Mouse (Mus musculus) layer of hippocampus, adult 9-10 months (tissue): ENCODE data around the gene Slc26a9.

Experiments
- DNase-seq: peaks from one replicate; pipeline ENCODE4 v3.0.0; 2022; ENCODE audit warnings: low spot score

Gene Slc26a9

GRCm38 (mm10) chr1:131743868-131744464 is at the start of gene Slc26a9:
Slc26a9 (plus strand) TSS chr1:131744022.
- no peak for DNase-seq

GRCm38 (mm10) chr1:131695308-131695707 is 48.5 kb upstream of the Slc26a9 start:
- DNase-seq = no peak

- no peak for DNase-seq
Measured at GRCm38 (mm10) chr1:131696325-131696724, 47.5 kb upstream of the Slc26a9 start.

GRCm38 (mm10) chr1:131698770-131699169 is 45.1 kb upstream of the Slc26a9 start:
- DNase-seq = no peak

- no peak for DNase-seq
Measured at GRCm38 (mm10) chr1:131699642-131700041, 44.2 kb upstream of the Slc26a9 start.

GRCm38 (mm10) chr1:131700447-131700846 is 43.4 kb upstream of the Slc26a9 start:
- DNase-seq = no peak

GRCm38 (mm10) chr1:131701391-131701790 is 42.4 kb upstream of the Slc26a9 start:
- DNase-seq = no peak

- DNase-seq = no peak
Measured at GRCm38 (mm10) chr1:131702094-131702766, 41.6 kb upstream of the Slc26a9 start.

- DNase-seq = no peak
Measured at GRCm38 (mm10) chr1:131703482-131703881, 40.3 kb upstream of the Slc26a9 start.

- no peak for DNase-seq
Measured at GRCm38 (mm10) chr1:131708338-131708737, 35.5 kb upstream of the Slc26a9 start.

GRCm38 (mm10) chr1:131711518-131711917 is 32.3 kb upstream of the Slc26a9 start:
- DNase-seq = no peak

GRCm38 (mm10) chr1:131712386-131712785 is 31.4 kb upstream of the Slc26a9 start:
- peak; percentile 69 for DNase-seq

- DNase-seq = no peak
Measured at GRCm38 (mm10) chr1:131714388-131715337, 29.2 kb upstream of the Slc26a9 start.

- no peak for DNase-seq
Measured at GRCm38 (mm10) chr1:131718952-131719694, 24.7 kb upstream of the Slc26a9 start.

- no peak for DNase-seq
Measured at GRCm38 (mm10) chr1:131721989-131722388, 21.8 kb upstream of the Slc26a9 start.

GRCm38 (mm10) chr1:131723549-131723948 is 20.3 kb upstream of the Slc26a9 start:
- DNase-seq = no peak

GRCm38 (mm10) chr1:131726586-131726985 is 17.2 kb upstream of the Slc26a9 start:
- no peak for DNase-seq

GRCm38 (mm10) chr1:131730639-131731437 is 13.0 kb upstream of the Slc26a9 start:
- DNase-seq = no peak

GRCm38 (mm10) chr1:131733474-131734180 is 10.2 kb upstream of the Slc26a9 start:
- no peak for DNase-seq

- DNase-seq = no peak
Measured at GRCm38 (mm10) chr1:131734657-131735273, 9.1 kb upstream of the Slc26a9 start.
